Mouse (Mus musculus) left cerebral cortex, postnatal 14 days (tissue): ENCODE results near the gene Kantr. TPM values are rescaled to one million over a fixed set of nuclear protein-coding genes. Genes with fewer than 3 reads are reported as not detected.
"Not testable (repeated sequence)": the region's sequence is repeated elsewhere in the genome, so short reads cannot be mapped to it uniquely, and the experiment has no call there.

Experiments used
- DNase-seq, 2 experiments: peaks; one replicate each; pipeline ENCODE4 v3.0.0; 2021 to 2022; ENCODE audit warnings: low spot score in 2 of 2, mixed read lengths in 1 of 2
- intact Hi-C: fragments of 180-260 bp; cut with DNase I; formaldehyde crosslinking; loops from one replicate; pipeline ENCODE4 v1.15.1; 2025
- total RNA-seq, 2 experiments: library from RNA; stranded (reverse); gene quantifications; 2 replicates each; pipeline ENCODE4 v1.2.3; 2021

The Kantr gene
- total RNA-seq, 2 experiments from 2014 or later: 45.2 to 53.4 TPM

DNA sequence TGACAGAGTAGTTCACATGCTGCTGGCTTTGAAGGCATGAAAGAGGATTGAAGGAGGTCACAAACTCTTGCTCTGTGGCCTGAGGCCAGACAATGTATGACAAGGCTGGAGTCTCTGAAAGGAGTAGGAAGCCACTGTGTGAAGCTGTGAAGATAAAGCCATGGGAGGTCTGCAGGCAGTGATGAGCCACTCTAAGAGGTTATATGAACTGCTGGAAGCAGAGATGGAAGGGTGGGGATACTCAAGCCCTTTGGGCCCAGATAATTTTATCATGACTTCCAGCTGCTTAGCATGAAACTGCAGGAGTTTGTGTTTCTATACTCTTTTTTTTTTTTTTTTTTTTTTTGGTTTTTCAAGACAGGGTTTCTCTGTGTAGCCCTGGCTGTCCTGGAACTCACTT is 19.9 kb downstream of the Kantr start:
- no peak for DNase-seq
- intact Hi-C loops: no loop called here

DNA sequence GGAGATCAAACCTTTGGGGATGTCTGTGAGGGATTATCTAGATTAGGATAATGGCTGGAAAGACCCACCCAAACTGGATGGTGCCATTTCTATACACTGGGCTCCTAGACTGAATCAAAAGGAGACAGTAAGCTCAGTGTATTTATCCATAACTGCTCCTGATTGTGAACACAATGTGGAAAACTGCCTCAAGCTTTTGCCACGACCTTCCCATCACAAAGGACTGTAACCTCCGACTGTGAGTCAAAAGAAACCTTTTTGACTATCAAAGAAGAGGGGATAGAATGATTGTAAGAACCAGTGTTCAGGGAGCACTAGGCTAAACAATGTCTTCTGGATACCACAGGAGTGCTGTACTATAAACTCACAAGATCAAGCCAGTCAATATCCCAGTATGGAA is 21.1 kb downstream of the Kantr start:
- intact Hi-C loops: no loop called here
- DNase-seq: no peak

- DNase-seq, intact Hi-C loops: not testable (repeated sequence)
Observed at GRCm38 (mm10) chrX:152287026-152287425, 40.3 kb downstream of the Kantr start.

DNA sequence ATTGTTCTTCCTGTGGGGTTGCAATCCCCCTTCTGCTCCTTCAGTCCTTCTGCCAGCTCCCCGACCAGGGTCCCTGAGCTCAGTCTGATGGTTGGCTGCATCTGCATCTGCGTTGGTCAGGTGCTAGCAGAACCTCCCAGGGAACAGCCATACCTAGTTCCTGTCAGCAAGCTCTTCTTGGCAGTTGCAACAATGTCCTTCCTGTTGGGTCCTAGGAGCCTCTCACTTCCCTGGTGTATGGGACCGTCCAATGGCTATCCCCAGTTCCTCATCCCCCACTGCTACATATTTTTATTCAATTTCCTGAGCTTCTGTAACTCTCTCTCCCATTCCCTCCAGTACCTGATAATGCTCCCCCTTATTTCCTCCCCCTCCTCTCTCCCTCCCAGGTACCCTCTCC is 42.5 kb downstream of the Kantr start:
- intact Hi-C loops: no loop called here

GRCm38 (mm10) chrX:152279384-152279783 is 47.9 kb downstream of the Kantr start:
- intact Hi-C loops: no loop called here
- no peak for DNase-seq

More for the DNA sequence above, 42.5 kb downstream of the Kantr start:
- DNase-seq: no peak

DNA sequence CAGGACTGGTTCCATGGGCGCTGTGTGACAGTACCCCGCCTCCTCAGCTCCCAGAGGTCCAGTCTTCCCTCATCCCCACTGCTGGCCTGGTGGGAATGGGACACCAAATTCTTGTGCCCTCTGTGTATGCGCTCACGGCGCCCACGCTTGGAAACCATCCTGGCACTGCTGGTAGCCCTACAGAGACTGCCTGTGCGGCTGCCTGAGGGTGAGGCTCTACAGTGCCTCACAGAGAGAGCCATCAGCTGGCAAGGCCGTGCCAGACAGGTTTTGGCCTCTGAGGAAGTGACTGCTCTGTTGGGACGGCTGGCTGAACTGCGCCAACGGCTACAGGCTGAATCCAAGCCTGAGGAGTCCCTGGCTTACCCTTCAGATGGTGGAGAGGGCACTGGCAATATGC is 56.1 kb downstream of the Kantr start:
- intact Hi-C loops: no loop called here

More for the DNA sequence above, 56.1 kb downstream of the Kantr start:
- DNase-seq: no peak

Other genes starting within 250 kb of the Kantr start
- 100 to 1,000 TPM; 147 to 149 TPM for gene Iqsec2, start 183.2 kb downstream of the Kantr start, total RNA-seq
- 10 to 100 TPM; 59.4 to 69.8 TPM for gene Kdm5c, start 94.5 kb downstream of the Kantr start, total RNA-seq
- gene Tspyl2, start 14.9 kb upstream of the Kantr start, total RNA-seq: 10 to 100 TPM; 65.9 to 78.1 TPM
- gene Gpr173, start 41.2 kb upstream of the Kantr start, total RNA-seq: 10 to 100 TPM; 20.4 to 21.2 TPM
- not detected for gene Cldn34a, start 235.8 kb upstream of the Kantr start, total RNA-seq